Mouse (Mus musculus) skeletal muscle tissue, postnatal 0 days (tissue): ENCODE measurements around the gene Slc18b1. TPM values are rescaled to one million over a fixed set of nuclear protein-coding genes. Genes with fewer than 3 reads are reported as not detected.

Experiments used
- polyA plus RNA-seq: library from polyadenylated mRNA; unstranded; fragments of >200 nt; fragmentation: Nextera tagmentation; extraction: Ambion mirVana; gene quantifications from 2 replicates; pipeline ENCODE4 v1.2.1, GENCODE M21; 2015

Slc18b1 gene
- 4.4 and 6.4 TPM in 2 replicates for polyA plus RNA-seq

DNA sequence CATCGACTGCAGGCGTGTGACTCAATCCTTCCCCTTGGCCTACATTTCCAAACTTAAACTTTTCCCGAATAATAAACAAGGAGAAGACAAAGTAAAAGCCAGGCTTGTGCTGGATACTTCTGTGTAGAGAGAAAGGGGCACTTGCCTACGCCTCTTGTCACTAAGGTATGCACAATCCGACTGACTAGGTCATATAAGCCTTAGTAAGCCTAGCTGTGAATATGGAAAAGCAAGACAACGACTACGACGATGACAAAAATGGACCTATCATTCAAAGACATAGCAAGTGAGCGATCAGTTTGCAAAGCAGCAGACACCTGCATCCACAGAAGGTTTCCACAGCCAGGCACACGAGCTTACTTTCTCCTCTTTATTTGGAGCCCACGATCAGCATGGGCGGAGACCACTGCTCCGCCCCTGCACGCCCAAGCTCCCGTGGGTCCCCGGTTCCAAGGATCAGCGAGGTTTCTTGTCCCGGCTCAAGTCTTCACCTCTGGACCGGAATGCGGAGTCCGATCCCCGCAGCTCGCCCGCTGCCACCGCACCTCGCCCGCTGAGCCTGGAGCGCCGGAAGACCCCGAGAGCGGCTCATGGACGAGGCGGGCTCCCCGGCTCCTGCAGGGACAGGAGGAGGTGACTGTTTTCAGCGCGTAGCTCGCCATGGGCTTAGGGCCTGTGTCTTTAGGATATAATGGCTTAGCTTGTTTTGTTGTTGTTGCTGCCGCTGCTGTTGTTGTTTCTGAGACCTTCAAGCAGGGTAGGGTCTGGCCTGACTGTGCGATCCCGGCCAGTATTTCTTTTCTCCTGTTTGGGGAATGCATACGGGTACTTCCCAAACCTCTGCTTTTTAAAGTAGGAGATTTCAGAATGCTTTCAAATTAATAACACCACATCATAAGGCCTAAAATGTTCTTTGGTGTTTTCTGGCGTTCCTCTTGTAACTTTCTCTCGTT, at the start of gene Slc18b1:
Slc18b1 (plus strand) TSS at position 436 of the 953 bp plus-strand sequence.

DNA sequence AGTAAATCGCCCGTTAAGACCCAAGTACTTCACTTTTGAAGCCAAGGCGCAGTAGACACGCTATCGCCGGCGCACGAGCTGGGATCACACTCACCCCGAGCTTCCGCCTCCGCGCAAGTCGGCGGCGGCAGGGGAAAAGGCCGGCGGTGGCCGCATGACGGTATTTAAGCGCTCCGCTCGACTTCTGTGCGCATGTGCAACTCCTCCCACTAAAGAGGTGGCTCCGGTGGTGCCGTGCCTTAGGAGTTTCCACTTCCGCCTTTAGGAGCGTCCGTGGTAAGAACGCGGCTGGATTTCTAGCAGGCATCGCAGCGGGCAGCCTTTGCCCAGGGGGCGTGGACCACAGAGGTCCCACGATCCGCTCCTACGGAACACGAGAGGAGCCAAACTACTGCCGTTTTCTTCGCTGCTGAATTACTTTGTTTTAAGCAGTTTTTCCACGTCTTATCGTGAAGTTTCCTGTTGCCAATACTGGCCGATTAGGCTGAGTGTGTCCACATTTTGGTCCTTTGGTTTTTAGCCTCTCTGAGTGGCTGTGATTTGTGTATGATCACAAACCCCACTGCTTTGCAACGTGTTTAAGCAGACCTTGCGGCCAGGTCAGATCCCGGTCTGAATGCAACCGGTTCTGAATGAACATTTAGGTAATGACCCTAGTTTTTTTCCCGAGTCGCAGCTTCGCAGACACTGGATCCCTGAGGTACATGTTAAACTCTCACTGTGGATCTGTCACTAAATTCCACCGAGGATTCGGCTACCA, 9.5 kb upstream of the Slc18b1 start, which contains the start of gene Rps12:
Rps12 (minus strand) TSS at position 214 of the 760 bp plus-strand sequence.

DNA sequence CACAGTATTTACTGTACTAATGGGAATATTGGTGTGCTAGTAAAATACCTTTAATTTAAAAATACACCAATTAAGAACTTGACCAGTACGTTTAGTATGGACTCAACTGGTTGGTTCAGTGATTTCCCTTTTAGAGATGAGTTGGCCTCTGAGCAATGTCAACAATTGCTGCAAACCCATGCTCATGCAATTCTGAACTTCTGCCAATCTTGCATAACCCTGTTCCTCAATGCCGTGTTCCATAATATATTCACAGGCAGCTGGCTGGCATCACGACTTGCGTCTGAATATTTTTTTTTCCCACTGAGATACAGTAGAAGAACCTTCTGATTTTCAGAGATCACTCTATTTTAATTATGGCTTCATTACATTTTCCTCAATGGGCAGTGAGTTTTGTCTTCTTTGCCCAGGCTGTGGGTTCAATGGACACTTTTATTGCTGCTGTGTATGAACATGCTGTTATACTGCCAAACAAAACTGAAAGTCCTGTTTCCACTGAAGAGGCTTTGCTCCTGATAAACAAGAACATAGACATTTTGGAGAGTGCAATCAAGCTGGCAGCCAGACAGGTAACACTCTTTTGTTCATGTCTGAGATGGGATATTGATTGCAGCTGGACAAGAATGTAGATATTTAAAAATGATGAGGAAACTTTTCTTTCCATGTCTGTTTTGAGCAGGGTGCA, 54.6 kb downstream of the Slc18b1 start, which contains the start of gene Vnn3:
Vnn3 (plus strand) TSS at position 235 of the 685 bp plus-strand sequence.

Other genes with a start within 250 kb of the Slc18b1 start
- gene Rps12, start 9.7 kb upstream of the Slc18b1 start, polyA plus RNA-seq, result 112 and 113 TPM in 2 replicates
- 1.4 TPM in 1 of 2 replicates, not detected in the other for gene Vnn3, start 54.5 kb downstream of the Slc18b1 start, polyA plus RNA-seq
- gene Vnn1, start 97.7 kb downstream of the Slc18b1 start, polyA plus RNA-seq, result 0.19 and 0.44 TPM in 2 replicates
- gene Taar1, start 123.4 kb downstream of the Slc18b1 start, polyA plus RNA-seq, result not detected in 2 replicates
- not detected in 2 replicates for gene Taar2, start 141.6 kb downstream of the Slc18b1 start, polyA plus RNA-seq
- gene Taar3, start 152.6 kb downstream of the Slc18b1 start, polyA plus RNA-seq, result not detected in 2 replicates
- not detected in 2 replicates for gene Taar4, start 163.5 kb downstream of the Slc18b1 start, polyA plus RNA-seq
- gene Taar5, start 173.7 kb downstream of the Slc18b1 start, polyA plus RNA-seq, result not detected in 2 replicates
- gene Taar6, start 188.7 kb downstream of the Slc18b1 start, polyA plus RNA-seq, result not detected in 2 replicates
- gene Taar7a, start 196.5 kb downstream of the Slc18b1 start, polyA plus RNA-seq, result not detected in 2 replicates
- not detected in 2 replicates for gene Taar7b, start 203.0 kb downstream of the Slc18b1 start, polyA plus RNA-seq
- not detected in 2 replicates for gene Taar7d, start 230.2 kb downstream of the Slc18b1 start, polyA plus RNA-seq
- not detected in 2 replicates for gene Taar7e, start 240.6 kb downstream of the Slc18b1 start, polyA plus RNA-seq